Mouse (Mus musculus): ENCODE measurements at regions not wholly inside any gene's neighbourhood (a gene's known extent, or its start where the extent isn't known, plus 50 kb on each side); places are given as distances from the start of the nearest gene placed in this dataset.
"Not testable (repeated sequence)": the region's sequence is repeated elsewhere in the genome, so short reads cannot be mapped to it uniquely, and the experiment has no call there.

DNA sequence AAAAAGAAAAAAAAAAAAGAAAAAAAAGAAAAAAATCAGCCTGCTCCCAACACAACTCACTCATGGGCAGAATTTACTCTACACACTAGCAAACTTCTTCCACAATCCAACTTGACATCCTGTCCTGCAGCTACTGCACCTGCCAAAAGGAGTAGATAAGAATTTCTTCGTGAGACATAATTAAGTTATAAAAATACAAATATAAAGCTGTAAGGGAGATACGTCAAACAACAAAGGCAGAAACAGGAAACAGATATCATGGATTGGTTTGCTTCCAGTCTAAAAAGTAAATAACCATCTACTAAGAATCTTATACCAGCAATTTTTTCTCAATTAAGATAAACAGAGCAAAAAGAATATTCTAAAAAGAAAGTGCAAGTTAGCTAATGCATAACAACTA, 390.3 kb downstream of the Pih1d3 start:
- DNase-seq (ENCODE audit: low spot score in 2 of 2): no peak

GRCm38 (mm10) chr1:31615219-31615618, 392.6 kb downstream of the Pih1d3 start:
- intact Hi-C loops (cut with DNase I); DNase-seq (ENCODE audit: low spot score in 2 of 2): not testable (repeated sequence)

More for the DNA sequence above, 390.3 kb downstream of the Pih1d3 start:
- intact Hi-C loops (cut with DNase I): no loop called here

- DNase-seq (ENCODE audit: low spot score in 2 of 2); intact Hi-C loops (cut with DNase I): not testable (repeated sequence)
These were observed 393.8 kb downstream of the Pih1d3 start for GRCm38 (mm10) chr1:31616229-31616946.

GRCm38 (mm10) chr1:31634353-31634752, 411.7 kb downstream of the Pih1d3 start:
- DNase-seq (ENCODE audit: low spot score in 2 of 2): no peak
- intact Hi-C loops (cut with DNase I): no loop called here

GRCm38 (mm10) chr1:31636575-31637356, 414.1 kb downstream of the Pih1d3 start:
- intact Hi-C loops (cut with DNase I): no loop called here
- no peak for DNase-seq (ENCODE audit: low spot score in 2 of 2)

DNA sequence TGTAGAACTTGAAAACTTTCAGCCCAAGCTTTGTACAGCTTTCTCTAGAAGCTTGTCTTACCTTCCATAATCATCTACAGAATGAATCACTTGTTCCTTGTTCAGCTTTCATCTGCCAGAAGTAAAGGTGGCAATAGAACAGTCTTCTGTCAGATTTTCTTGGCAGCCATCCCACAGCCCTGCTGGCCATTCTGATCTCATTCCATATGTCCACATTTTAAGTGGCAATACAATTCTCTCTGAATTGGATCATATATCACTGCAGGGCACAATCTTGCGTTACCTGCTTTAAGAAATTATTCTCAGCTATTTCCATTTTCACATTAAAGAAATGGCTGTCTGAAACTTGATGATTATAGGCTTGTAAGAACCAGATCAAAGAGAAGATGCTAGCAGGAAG, 422.5 kb downstream of the Pih1d3 start:
- DNase-seq (ENCODE audit: low spot score in 2 of 2): peak in 1 of 2 experiments; percentile 2
- intact Hi-C loops (cut with DNase I): no loop called here

DNA sequence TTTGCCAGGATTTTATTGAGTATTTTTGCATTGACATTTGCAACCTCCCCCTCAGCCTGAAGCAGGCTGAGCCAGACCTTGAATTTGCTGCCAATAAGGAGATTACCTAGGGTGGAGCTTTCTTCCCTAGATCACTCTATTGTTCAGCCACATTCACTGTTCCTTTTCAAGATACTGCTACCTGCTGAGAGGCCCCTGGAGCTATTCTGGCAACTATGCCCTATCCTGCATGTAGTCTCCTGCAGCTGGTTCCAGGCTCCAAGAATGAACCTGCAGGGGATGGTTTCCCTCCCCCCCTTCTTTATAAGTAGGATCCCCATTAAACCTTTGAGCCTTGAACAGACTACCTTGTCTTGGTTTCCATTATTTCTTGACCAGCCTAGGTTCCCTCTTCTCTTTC, 455.9 kb downstream of the Pih1d3 start:
- intact Hi-C loops (cut with DNase I): no loop called here
- no peak for DNase-seq (ENCODE audit: low spot score in 2 of 2)

Data from left cerebral cortex, postnatal 25 days (tissue).